Mouse (Mus musculus) hematopoietic stem cell, adult 5-6 weeks (primary cell): ENCODE results near the gene Siva1. TPM values are rescaled to one million over a fixed set of nuclear protein-coding genes. Genes with fewer than 3 reads are reported as not detected.

ENCODE experiments used
- ATAC-seq, 2 experiments: fragments of 125-278 bp in 1 of 2; replicated peaks in 1 of 2; 2 replicates each; pipeline ENCODE4 v1.8.0; 2016 to 2017; ENCODE audit warnings: inconsistent platforms in 2 of 2, mild to moderate bottlenecking in 2 of 2, moderate number of reproducible peaks in 2 of 2, low read depth in 1 of 2, moderate TSS enrichment in 1 of 2; ENCODE audit not compliant: low FRiP score in 2 of 2, poor library complexity in 2 of 2, severe bottlenecking in 2 of 2, insufficient read depth in 1 of 2, low TSS enrichment in 1 of 2
- total RNA-seq: library from RNA; stranded (forward); fragments of 172-1452, 232-1000 nt; gene quantifications from 2 replicates; pipeline ENCODE4 v1.2.3, GENCODE M21; 2017

Siva1 gene
- total RNA-seq, 1 experiment from 2014 or later, result 146 TPM

GRCm38 (mm10) chr12:112644855-112645506, 502 bp downstream of the Siva1 start:
- peak in 1 of 2 experiments; percentile 33; a peak in 2 of 4 replicates for ATAC-seq

- ATAC-seq, result no peak
These were observed 1.7 kb downstream of the Siva1 start for GRCm38 (mm10) chr12:112646139-112646538.

- ATAC-seq, result no peak
These were observed 3.6 kb downstream of the Siva1 start for GRCm38 (mm10) chr12:112648081-112648480.

GRCm38 (mm10) chr12:112651778-112652439, 7.4 kb downstream of the Siva1 start:
- no peak for ATAC-seq

GRCm38 (mm10) chr12:112653157-112653824, 8.8 kb downstream of the Siva1 start:
- ATAC-seq, result peak; percentile 50 to 70

DNA sequence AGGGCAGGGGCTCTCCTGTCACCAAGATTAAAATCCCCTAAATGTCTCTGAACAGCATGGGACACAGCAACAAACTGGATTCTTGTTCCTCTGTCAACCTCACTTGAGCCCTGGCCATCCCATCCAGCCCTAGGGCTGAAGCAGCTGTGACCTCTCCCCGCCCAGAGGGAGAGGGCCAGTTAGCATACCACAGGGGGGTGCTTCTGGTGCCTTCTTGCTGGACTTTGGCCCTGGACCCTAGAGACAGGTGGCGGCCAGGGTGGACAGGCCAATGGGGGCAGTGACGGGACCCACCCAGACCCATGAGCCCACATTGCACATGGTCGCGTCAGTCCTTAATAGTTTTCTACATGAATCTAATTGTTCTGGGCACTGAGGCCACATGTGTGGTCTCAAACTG, 9.6 kb downstream of the Siva1 start:
- no peak for ATAC-seq

- ATAC-seq, result no peak
These were observed 14.1 kb downstream of the Siva1 start for GRCm38 (mm10) chr12:112658619-112659018.

- ATAC-seq, result no peak
These were observed 14.6 kb downstream of the Siva1 start for GRCm38 (mm10) chr12:112659109-112659508.

GRCm38 (mm10) chr12:112660576-112661326, 16.3 kb downstream of the Siva1 start:
- no peak for ATAC-seq

DNA sequence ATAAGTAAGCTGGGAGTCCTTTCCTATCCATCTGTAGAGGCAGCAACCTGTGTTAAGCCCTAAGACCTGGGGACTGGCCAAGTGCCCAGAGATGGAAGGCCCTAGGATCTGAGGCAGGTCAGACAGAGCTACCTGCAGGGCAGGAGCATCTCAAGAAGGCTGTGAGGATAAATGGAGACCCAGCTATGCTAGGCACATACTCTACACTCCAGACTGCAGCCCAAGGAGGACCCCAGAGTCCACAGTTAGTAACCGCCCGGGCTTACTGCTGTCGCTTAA, 16.8 kb downstream of the Siva1 start:
- no peak for ATAC-seq

- ATAC-seq, result no peak
These were observed 17.4 kb downstream of the Siva1 start for GRCm38 (mm10) chr12:112661851-112662250.

GRCm38 (mm10) chr12:112663303-112663702, 18.8 kb downstream of the Siva1 start:
- ATAC-seq, result no peak

- ATAC-seq, result no peak
These were observed 19.2 kb downstream of the Siva1 start for GRCm38 (mm10) chr12:112663716-112664115.

- ATAC-seq, result no peak
These were observed 19.6 kb downstream of the Siva1 start for GRCm38 (mm10) chr12:112664124-112664523.

DNA sequence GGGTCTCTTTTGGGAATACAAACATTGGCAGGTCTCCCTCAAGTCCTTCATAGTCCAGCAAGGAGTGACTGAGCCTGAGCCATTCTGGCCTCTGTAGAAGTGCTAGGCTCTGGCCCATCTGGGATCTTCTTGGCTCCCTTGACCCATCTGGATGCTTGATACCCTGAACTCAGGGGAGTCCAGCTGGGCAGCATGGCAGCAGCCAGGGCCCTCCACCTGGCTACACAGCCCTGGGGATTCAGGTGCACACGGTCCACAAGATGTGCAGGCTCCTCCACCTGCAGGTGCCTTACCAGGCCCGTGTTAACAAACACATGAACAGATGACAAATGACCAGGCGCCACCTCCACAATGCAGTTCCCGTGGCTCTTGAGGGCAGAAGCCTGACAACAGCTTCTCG, 20.2 kb downstream of the Siva1 start:
- ATAC-seq, result no peak

DNA sequence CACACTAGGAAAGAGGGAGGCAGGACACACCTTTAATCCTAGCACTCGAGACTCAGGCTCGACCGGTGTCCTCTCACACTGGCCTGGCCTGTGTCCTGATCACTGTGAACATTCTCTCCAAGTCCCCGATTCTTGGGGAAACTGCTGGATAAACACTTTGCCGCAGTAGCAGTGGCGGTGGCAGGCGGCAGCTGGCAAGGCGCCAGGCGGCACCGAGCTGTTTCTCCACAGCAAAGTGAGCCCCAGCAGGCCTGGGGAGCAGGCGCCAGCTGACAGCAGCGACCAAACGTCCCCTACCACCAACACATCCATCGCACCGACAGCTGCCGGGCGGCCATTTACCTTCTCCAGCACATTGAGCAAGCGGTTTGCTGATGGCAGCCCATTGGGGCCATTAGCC, 21.0 kb downstream of the Siva1 start:
- no peak for ATAC-seq

DNA sequence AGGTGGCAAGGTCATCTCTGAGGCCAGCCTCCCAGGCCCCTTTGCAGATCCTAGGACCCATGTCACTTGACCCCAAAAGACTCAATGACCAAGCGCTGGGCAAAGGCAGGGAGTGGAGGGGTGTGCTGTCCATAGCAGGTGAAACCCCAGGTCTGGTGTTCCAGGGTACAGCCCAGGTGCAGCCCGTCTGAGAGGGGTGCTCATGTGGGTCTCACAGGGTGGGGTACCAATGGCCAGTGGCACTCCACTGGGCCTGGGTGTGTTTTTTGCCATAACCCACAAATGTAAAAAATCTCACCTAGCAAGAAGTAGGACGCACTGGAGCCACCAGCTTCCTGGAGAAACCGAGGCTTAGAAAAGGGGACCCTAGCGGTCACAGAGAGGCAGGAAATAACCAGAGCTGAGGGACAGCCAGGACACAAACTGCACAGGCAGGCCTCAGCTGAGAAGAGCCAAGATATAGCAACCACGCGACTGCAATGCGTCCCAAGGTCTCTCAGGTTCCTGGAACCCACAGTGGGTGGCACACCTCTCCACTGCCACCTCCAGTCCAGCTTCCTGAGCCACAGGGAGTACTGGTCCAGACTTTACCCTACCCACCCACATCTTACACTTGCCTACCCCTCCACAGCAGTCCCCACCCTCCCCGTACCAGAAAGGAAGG, 21.5 kb downstream of the Siva1 start:
- ATAC-seq, result no peak
